Mouse (Mus musculus): ENCODE data around the gene Zfp398. TPM values are rescaled to one million over a fixed set of nuclear protein-coding genes. Genes with fewer than 3 reads are reported as not detected.
"Not testable (repeated sequence)": the region's sequence is repeated elsewhere in the genome, so short reads cannot be mapped to it uniquely, and the experiment has no call there.

Zfp398 gene
- polyA plus RNA-seq, 1 experiment from 2014 or later: 23.1 TPM

DNA sequence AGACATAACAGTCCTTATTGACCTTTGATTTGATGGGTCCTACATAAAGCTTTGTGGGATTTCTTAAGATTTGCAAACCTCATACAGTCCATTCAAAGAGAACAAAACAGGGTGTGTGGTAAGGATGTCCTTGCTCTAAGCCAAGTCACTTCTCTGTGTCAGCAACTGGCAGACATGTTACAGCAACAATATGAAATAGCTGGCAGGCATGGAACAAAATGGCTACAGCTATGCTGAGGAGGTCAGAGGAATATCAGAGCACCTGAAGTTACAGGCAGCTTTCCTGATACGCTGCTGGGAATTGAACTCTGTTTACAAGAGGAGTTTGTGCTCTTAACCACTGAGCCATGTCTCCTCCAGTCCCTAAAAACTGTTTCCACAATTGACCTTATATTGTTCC is 3.2 kb upstream of the Zfp398 start:
- Histone ChIP-seq H3K4me1 (ENCODE audit: control insufficient read depth, insufficient read depth, low read length) (peaks cover 6% of the 10 kb centered on the region; the same call in 1 of the 2 replicates), H3K4me2 (ENCODE audit: low read depth, low read length) (no peak overlapping the region), H3K27me3 (ENCODE audit: control insufficient read depth, insufficient read depth, low read length) (no peaks in the 10 kb centered on the region), H3K9ac (replicated peaks; ENCODE audit: low read depth, low read length) (no peak overlapping the region), H3K9me3 (ENCODE audit: control insufficient read depth, low read length) (no peaks in the 10 kb centered on the region), H3K27ac (ENCODE audit: low read depth, low read length) (no peak overlapping the region), H3K36me3 (ENCODE audit: control insufficient read depth, insufficient read depth, low read length) (no peaks in the 10 kb centered on the region), H3K4me3 (ENCODE audit: low read depth, low read length) (no peak overlapping the region)
- ATAC-seq (ENCODE audit: low read depth): no peak
- 82% methylated on average over 1 of the region's 1 CpGs for WGBS

DNA sequence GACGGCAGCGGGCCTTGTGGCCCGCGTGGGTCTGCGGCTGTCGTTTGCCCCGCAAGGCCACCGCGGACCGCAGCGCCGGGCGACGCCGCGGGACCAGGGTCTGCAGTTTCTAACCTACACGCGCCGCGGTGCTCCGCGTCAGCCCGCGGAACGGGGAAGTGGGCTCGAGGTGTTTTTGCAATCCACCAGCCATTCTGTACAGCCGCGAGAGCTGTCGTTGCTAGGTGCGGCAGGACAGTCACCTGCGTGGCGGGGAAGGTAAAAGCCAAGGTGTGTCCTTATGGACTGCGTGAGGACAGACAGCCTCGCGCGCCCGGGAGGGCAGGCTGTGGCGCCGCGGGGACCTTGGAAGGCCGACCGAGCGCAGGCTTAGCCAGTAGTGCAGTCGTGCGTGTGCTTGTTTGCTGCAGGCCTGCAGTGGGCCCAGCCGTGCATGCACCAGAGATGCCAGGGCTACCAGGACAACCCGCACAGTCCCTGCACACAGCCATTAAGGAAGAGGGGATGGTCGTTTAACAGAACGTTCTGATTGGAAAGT is 592 bp downstream of the Zfp398 start:
- H3K27me3 ChIP-seq (ENCODE audit: control insufficient read depth, insufficient read depth, low read length): no peaks in the 10 kb centered on the region
- H3K9me3 ChIP-seq (ENCODE audit: control insufficient read depth, low read length): no peaks in the 10 kb centered on the region
- H3K36me3 ChIP-seq (ENCODE audit: control insufficient read depth, insufficient read depth, low read length): peaks cover 7% of the 10 kb centered on the region; the same call in 1 of the 2 replicates
- H3K9ac ChIP-seq (replicated peaks; ENCODE audit: low read depth, low read length): peak overlapping the region; percentile 90
- WGBS: 0% methylated on average over 48 of the region's 49 CpGs
- no peaks in the 10 kb centered on the region for H3K4me1 ChIP-seq (ENCODE audit: control insufficient read depth, insufficient read depth, low read length)
- peak overlapping the region; percentile 97 for H3K27ac ChIP-seq (ENCODE audit: low read depth, low read length)
- ATAC-seq (ENCODE audit: low read depth): peak; percentile 88
- peak overlapping the region; percentile 75 for H3K4me2 ChIP-seq (ENCODE audit: low read depth, low read length)
- peak overlapping the region; percentile 95 for H3K4me3 ChIP-seq (ENCODE audit: low read depth, low read length)

DNA sequence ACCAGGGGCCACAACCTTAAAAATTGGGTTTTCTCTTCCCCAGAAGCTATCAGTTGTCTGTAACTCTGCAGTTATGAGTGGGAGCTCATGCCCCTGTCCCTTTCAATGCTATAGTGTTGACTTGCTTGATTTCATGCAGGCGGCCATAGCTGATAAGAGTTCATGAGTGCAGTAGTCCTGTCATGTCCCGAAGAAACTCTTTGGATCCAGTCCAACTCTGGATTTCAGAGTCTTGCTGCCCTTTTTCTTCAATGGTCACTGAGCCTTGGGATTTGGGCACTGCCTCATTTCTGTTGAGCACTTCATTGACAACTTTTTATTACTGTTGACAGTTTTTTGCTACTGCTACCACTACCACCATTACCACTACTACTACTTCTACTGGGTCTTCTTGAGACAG is 2.2 kb downstream of the Zfp398 start:
- Histone ChIP-seq H3K27me3 (ENCODE audit: control insufficient read depth, insufficient read depth, low read length) (no peaks in the 10 kb centered on the region), H3K36me3 (ENCODE audit: control insufficient read depth, insufficient read depth, low read length) (peaks cover 9% of the 10 kb centered on the region; the same call in 1 of the 2 replicates), H3K9me3 (ENCODE audit: control insufficient read depth, low read length) (no peaks in the 10 kb centered on the region), H3K4me1 (ENCODE audit: control insufficient read depth, insufficient read depth, low read length) (no peaks in the 10 kb centered on the region), H3K9ac (replicated peaks; ENCODE audit: low read depth, low read length) (no peak overlapping the region), H3K4me2 (ENCODE audit: low read depth, low read length) (no peak overlapping the region), H3K27ac (ENCODE audit: low read depth, low read length) (no peak overlapping the region), H3K4me3 (ENCODE audit: low read depth, low read length) (no peak overlapping the region)
- WGBS: 90% methylated on average over 2 of the region's 2 CpGs
- ATAC-seq (ENCODE audit: low read depth): no peak

DNA sequence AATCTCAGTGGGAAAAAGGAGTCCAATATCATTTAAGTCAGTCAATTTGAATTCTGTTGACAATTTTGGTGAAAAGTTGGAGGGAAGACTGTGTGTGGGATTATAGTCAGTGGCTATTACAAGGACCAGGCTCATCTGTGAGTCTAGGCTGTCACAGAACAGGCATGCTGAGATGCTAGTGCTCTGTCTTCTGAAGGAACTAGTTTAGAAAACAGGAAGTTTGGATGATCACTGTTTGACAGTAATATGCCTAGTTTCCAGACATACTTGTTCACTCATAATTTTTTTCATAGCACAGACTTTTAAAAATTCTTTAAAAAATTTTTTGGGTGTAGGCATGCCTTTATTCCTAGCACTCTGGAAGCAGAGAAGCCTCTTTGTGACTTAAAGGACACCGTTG is 5.6 kb downstream of the Zfp398 start:
- Histone ChIP-seq H3K27me3 (ENCODE audit: control insufficient read depth, insufficient read depth, low read length) (no peaks in the 10 kb centered on the region), H3K4me2 (ENCODE audit: low read depth, low read length) (no peak overlapping the region), H3K36me3 (ENCODE audit: control insufficient read depth, insufficient read depth, low read length) (peaks cover 13% of the 10 kb centered on the region; the same call in 1 of the 2 replicates), H3K27ac (ENCODE audit: low read depth, low read length) (no peak overlapping the region), H3K4me1 (ENCODE audit: control insufficient read depth, insufficient read depth, low read length) (no peaks in the 10 kb centered on the region), H3K9me3 (ENCODE audit: control insufficient read depth, low read length) (no peaks in the 10 kb centered on the region), H3K9ac (replicated peaks; ENCODE audit: low read depth, low read length) (no peak overlapping the region), H3K4me3 (ENCODE audit: low read depth, low read length) (no peak overlapping the region)
- 96% methylated on average over 1 of the region's 1 CpGs for WGBS
- no peak for ATAC-seq (ENCODE audit: low read depth)

DNA sequence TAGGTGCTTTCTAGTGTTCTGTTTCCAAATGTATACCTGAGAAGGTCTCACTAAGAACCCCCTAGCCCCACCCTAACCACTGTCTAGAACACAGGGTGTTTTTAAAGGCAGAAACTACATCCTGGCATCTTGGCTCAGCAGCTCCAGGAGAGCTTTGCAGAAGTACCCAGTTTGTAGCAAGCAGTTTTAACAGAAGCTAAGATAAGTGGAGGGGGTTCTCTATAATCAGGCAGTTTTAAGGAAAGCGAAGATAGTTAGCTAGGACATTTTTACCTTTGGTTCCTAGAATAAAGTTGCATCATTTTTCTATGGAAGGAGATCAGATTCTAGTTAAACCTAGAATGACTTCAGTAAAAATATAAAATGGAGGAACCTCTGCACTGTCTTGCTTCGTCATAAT is 6.4 kb downstream of the Zfp398 start:
- no peak for ATAC-seq (ENCODE audit: low read depth)
- 99% methylated on average over 2 of the region's 2 CpGs for WGBS
- Histone ChIP-seq H3K4me3 (ENCODE audit: low read depth, low read length) (no peak overlapping the region), H3K27me3 (ENCODE audit: control insufficient read depth, insufficient read depth, low read length) (no peaks in the 10 kb centered on the region), H3K4me2 (ENCODE audit: low read depth, low read length) (no peak overlapping the region), H3K4me1 (ENCODE audit: control insufficient read depth, insufficient read depth, low read length) (no peaks in the 10 kb centered on the region), H3K27ac (ENCODE audit: low read depth, low read length) (no peak overlapping the region), H3K9ac (replicated peaks; ENCODE audit: low read depth, low read length) (no peak overlapping the region), H3K36me3 (ENCODE audit: control insufficient read depth, insufficient read depth, low read length) (peaks cover 13% of the 10 kb centered on the region; the same call in 1 of the 2 replicates), H3K9me3 (ENCODE audit: control insufficient read depth, low read length) (no peaks in the 10 kb centered on the region)

DNA sequence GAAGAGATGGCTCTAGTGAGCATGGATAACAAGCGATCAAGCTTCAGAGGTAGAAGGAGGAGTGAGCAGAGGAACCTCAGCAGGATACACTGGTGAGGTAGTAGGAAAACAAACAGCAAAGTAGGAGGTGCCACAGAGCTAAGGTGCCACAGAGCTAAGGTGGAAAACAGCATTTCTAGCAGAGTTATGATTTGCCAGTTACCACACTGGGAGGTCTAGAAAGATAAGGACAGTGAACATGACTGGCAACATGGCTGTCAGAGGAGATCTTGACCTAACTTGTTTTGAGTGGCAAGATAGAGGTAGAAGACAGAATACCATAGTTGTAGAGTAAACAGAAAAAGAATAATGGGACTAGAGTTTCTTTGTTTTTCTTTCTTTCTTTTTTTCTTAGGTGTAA is 6.9 kb downstream of the Zfp398 start:
- Histone ChIP-seq H3K4me1 (ENCODE audit: control insufficient read depth, insufficient read depth, low read length) (no peaks in the 10 kb centered on the region), H3K9ac (replicated peaks; ENCODE audit: low read depth, low read length) (no peak overlapping the region), H3K27ac (ENCODE audit: low read depth, low read length) (no peak overlapping the region), H3K9me3 (ENCODE audit: control insufficient read depth, low read length) (no peaks in the 10 kb centered on the region), H3K36me3 (ENCODE audit: control insufficient read depth, insufficient read depth, low read length) (peaks cover 13% of the 10 kb centered on the region; the same call in 1 of the 2 replicates), H3K4me3 (ENCODE audit: low read depth, low read length) (no peak overlapping the region), H3K4me2 (ENCODE audit: low read depth, low read length) (no peak overlapping the region), H3K27me3 (ENCODE audit: control insufficient read depth, insufficient read depth, low read length) (no peaks in the 10 kb centered on the region)
- WGBS: 89% methylated on average over 1 of the region's 1 CpGs
- ATAC-seq (ENCODE audit: low read depth): no peak

DNA sequence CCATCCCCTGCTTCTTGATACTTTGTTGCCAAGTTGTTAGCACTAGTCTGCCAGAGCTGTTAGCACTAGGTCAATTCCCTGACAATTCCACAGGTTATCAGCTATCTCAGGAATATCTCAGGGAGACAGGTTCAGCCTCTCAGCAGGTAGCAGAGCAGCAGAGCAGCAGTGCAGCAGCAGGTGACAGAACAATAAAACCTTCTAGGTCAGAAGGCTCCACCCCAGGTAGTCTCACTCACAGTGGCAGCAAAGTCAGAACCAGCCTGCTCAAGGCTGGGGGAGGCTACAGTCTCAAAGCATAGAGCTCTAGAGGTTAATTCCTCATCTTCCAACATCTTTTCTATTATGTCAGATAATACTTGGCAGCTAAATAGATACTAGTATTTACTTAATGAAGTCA is 10.3 kb downstream of the Zfp398 start:
- no peak for ATAC-seq (ENCODE audit: low read depth)
- Histone ChIP-seq H3K27me3 (ENCODE audit: control insufficient read depth, insufficient read depth, low read length) (no peaks in the 10 kb centered on the region), H3K4me3 (ENCODE audit: low read depth, low read length) (no peak overlapping the region), H3K9me3 (ENCODE audit: control insufficient read depth, low read length) (no peaks in the 10 kb centered on the region), H3K4me1 (ENCODE audit: control insufficient read depth, insufficient read depth, low read length) (no peaks in the 10 kb centered on the region), H3K9ac (replicated peaks; ENCODE audit: low read depth, low read length) (no peak overlapping the region), H3K36me3 (ENCODE audit: control insufficient read depth, insufficient read depth, low read length) (peaks cover 8% of the 10 kb centered on the region; the same call in 1 of the 2 replicates), H3K4me2 (ENCODE audit: low read depth, low read length) (no peak overlapping the region), H3K27ac (ENCODE audit: low read depth, low read length) (no peak overlapping the region)

DNA sequence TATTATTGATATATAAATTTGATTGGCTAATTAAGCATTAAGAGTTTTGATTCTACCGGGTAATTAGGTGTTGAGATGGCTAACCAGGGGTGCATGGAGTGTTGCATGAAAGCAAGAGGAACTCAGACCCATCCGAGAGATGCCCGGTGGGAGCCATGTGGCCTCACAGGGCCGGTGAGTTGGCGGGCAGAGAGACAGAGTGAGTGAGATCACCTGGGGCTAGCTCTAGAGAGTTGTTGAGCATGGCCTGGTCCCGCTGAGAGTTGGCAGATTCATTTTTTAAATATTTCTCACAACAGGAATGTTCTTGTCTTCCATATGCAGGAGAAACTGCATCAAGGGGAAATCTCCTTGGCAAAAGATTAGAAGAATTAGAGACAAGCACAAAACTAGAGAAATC is 21.8 kb downstream of the Zfp398 start:
- WGBS: 96% methylated on average over 6 of the region's 6 CpGs
- ATAC-seq (ENCODE audit: low read depth): no peak
- Histone ChIP-seq H3K27me3 (ENCODE audit: control insufficient read depth, insufficient read depth, low read length) (no peaks in the 10 kb centered on the region), H3K36me3 (ENCODE audit: control insufficient read depth, insufficient read depth, low read length) (peaks cover 17% of the 10 kb centered on the region), H3K27ac (ENCODE audit: low read depth, low read length) (no peak overlapping the region), H3K4me3 (ENCODE audit: low read depth, low read length) (no peak overlapping the region), H3K9me3 (ENCODE audit: control insufficient read depth, low read length) (no peaks in the 10 kb centered on the region), H3K4me1 (ENCODE audit: control insufficient read depth, insufficient read depth, low read length) (no peaks in the 10 kb centered on the region), H3K9ac (replicated peaks; ENCODE audit: low read depth, low read length) (no peak overlapping the region), H3K4me2 (ENCODE audit: low read depth, low read length) (no peak overlapping the region)

DNA sequence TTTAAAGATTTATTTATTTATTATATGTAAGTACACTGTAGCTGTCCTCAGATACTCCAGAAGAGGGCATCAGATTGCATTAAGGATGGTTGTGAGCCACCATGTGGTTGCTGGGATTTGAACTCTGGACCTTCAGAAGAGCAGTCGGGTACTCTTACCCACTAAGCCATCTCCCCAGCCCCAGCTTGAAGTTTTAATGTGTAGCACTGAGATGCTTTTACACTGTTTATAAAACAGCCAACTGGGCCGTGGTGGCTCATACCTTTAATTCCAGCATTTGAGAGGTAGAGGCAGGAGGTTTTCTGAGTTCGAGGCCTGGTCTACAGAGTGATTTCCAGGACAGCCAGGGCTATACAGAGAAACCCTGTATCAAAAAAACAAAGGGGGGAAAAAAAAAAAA is 22.3 kb downstream of the Zfp398 start:
- peaks cover 21% of the 10 kb centered on the region for H3K36me3 ChIP-seq (ENCODE audit: control insufficient read depth, insufficient read depth, low read length)

More for the DNA sequence above, 22.3 kb downstream of the Zfp398 start:
- not testable (repeated sequence) for H3K4me3 ChIP-seq (ENCODE audit: low read depth, low read length); H3K27ac ChIP-seq (ENCODE audit: low read depth, low read length); H3K4me2 ChIP-seq (ENCODE audit: low read depth, low read length); H3K4me1 ChIP-seq (ENCODE audit: control insufficient read depth, insufficient read depth, low read length); ATAC-seq (ENCODE audit: low read depth); H3K9me3 ChIP-seq (ENCODE audit: control insufficient read depth, low read length); H3K9ac ChIP-seq (replicated peaks; ENCODE audit: low read depth, low read length); H3K27me3 ChIP-seq (ENCODE audit: control insufficient read depth, insufficient read depth, low read length)
- WGBS: 93% methylated on average over 3 of the region's 3 CpGs
